Mouse (Mus musculus): Measurements from ENCODE around the gene Gm42688.

Gm42688 gene

GRCm38 (mm10) chr6:83084477-83084876 lies 16.9 kb upstream of the Gm42688 start:
- DNase-seq (ENCODE audit: low read depth, low spot score): no peak

- no peak for DNase-seq (ENCODE audit: low read depth, low spot score)
These were observed 15.0 kb upstream of the Gm42688 start, which contains the start of gene Lbx2 for GRCm38 (mm10) chr6:83086121-83087035. Gene Lbx2, plus strand, starts transcription at chr6:83086367.

- DNase-seq (ENCODE audit: low read depth, low spot score): no peak
These were observed 14.1 kb upstream of the Gm42688 start for GRCm38 (mm10) chr6:83087205-83087925.

GRCm38 (mm10) chr6:83087926-83088260 lies 13.5 kb upstream of the Gm42688 start:
- DNase-seq (ENCODE audit: low read depth, low spot score): no peak

GRCm38 (mm10) chr6:83092416-83093127 lies 8.8 kb upstream of the Gm42688 start:
- no peak for DNase-seq (ENCODE audit: low read depth, low spot score)

- no peak for DNase-seq (ENCODE audit: low read depth, low spot score)
These were observed 5.4 kb upstream of the Gm42688 start for GRCm38 (mm10) chr6:83095968-83096367.

GRCm38 (mm10) chr6:83098411-83098810 lies 3.0 kb upstream of the Gm42688 start:
- no peak for DNase-seq (ENCODE audit: low read depth, low spot score)

GRCm38 (mm10) chr6:83101688-83102556 lies 505 bp downstream of the Gm42688 start:
- peak; percentile 72 for DNase-seq (ENCODE audit: low read depth, low spot score)

GRCm38 (mm10) chr6:83103130-83103650 lies 1.8 kb downstream of the Gm42688 start:
- DNase-seq (ENCODE audit: low read depth, low spot score): no peak

- DNase-seq (ENCODE audit: low read depth, low spot score): no peak
These were observed 2.7 kb downstream of the Gm42688 start for GRCm38 (mm10) chr6:83104158-83104557.

- DNase-seq (ENCODE audit: low read depth, low spot score): peak; percentile 72
These were observed 6.4 kb downstream of the Gm42688 start for GRCm38 (mm10) chr6:83107566-83108400.

GRCm38 (mm10) chr6:83108762-83109668 lies 7.6 kb downstream of the Gm42688 start, which contains the start of gene Mrpl53:
Gene Mrpl53, plus strand, starts transcription at chr6:83109040.
- peak; percentile 74 for DNase-seq (ENCODE audit: low read depth, low spot score)

- DNase-seq (ENCODE audit: low read depth, low spot score): no peak
These were observed 10.2 kb downstream of the Gm42688 start for GRCm38 (mm10) chr6:83111510-83112136.

GRCm38 (mm10) chr6:83115011-83115671 lies 13.7 kb downstream of the Gm42688 start, which contains the start of gene Mogs:
Gene Mogs, plus strand, starts transcription at chr6:83115496.
- DNase-seq (ENCODE audit: low read depth, low spot score): peak; percentile 87

- no peak for DNase-seq (ENCODE audit: low read depth, low spot score)
These were observed 14.4 kb downstream of the Gm42688 start for GRCm38 (mm10) chr6:83115682-83116372.

GRCm38 (mm10) chr6:83116373-83117164 lies 15.2 kb downstream of the Gm42688 start:
- DNase-seq (ENCODE audit: low read depth, low spot score): no peak

- DNase-seq (ENCODE audit: low read depth, low spot score): no peak
These were observed 15.7 kb downstream of the Gm42688 start for GRCm38 (mm10) chr6:83117165-83117438.

Measured in A20 (cell line).